Mouse (Mus musculus) midbrain, postnatal 0 days (tissue): Measurements from ENCODE around the gene Pycr2. TPM values are rescaled to one million over a fixed set of nuclear protein-coding genes. Genes with fewer than 3 reads are reported as not detected.

Source experiments
- ATAC-seq: fragments of 200-750 bp; cut with Nextera tagmentation; 2 replicates; pipeline ENCODE4 v1.8.0; 2017; ENCODE audit warnings: moderate number of reproducible peaks, mild to moderate bottlenecking, moderate TSS enrichment, moderate library complexity; ENCODE audit not compliant: low FRiP score
- DNase-seq: peaks from one replicate; pipeline ENCODE4 v3.0.0-alpha.2; 2015; ENCODE audit warnings: low spot score
- H3K27ac ChIP-seq: fragments of 300-500 bp; sonication (generic); 2 replicates; pipeline ENCODE4 v1.5.1; 2014; ENCODE audit warnings: low read depth, mild to moderate bottlenecking, low read length, mixed read lengths
- H3K27me3 ChIP-seq: fragments of 300-500 bp; sonication (generic); 2 replicates; pipeline ENCODE4 v1.6.1; 2014; ENCODE audit warnings: low read length, control low read depth, mixed read lengths; ENCODE audit not compliant: insufficient read depth
- H3K36me3 ChIP-seq: fragments of 300-500 bp; sonication (generic); 2 replicates; pipeline ENCODE4 v1.6.1; 2014; ENCODE audit warnings: low read length, control low read depth, mixed read lengths; ENCODE audit not compliant: insufficient read depth
- H3K4me1 ChIP-seq: fragments of 300-500 bp; sonication (generic); 2 replicates; pipeline ENCODE4 v1.6.1; 2014; ENCODE audit warnings: mild to moderate bottlenecking, control low read depth, antibody characterized with exemption, low read length, mixed read lengths; ENCODE audit not compliant: insufficient read depth
- H3K4me2 ChIP-seq: fragments of 300-500 bp; sonication (generic); 2 replicates; pipeline ENCODE4 v1.6.1; 2014; ENCODE audit warnings: low read depth, mild to moderate bottlenecking, low read length, mixed read lengths; ENCODE audit not compliant: poor library complexity, severe bottlenecking
- H3K4me3 ChIP-seq: fragments of 300-500 bp; sonication (generic); 2 replicates; pipeline ENCODE4 v1.5.1; 2014; ENCODE audit warnings: low read depth, mild to moderate bottlenecking, low read length, moderate library complexity
- H3K9ac ChIP-seq: fragments of 300-500 bp; sonication (generic); replicated peaks from 2 replicates; pipeline ENCODE4 v1.6.1; 2014; ENCODE audit warnings: mild to moderate bottlenecking, low read length, moderate library complexity, mixed read lengths; ENCODE audit not compliant: poor library complexity, severe bottlenecking
- H3K9me3 ChIP-seq: fragments of 300-500 bp; sonication (generic); 2 replicates; pipeline ENCODE4 v1.6.1; 2016; ENCODE audit warnings: low read length, control low read depth
- CTCF ChIP-seq: IDR thresholded peaks from 2 replicates; pipeline ENCODE4 v1.5.1; 2016; ENCODE audit warnings: antibody characterized with exemption, mild to moderate bottlenecking
- WGBS: fragments of 180-500 bp; shearing (Covaris S2); extraction: QIAGEN DNeasy Blood & Tissue Kit; methylation state at CpG from one replicate; pipeline ENCODE4 v1.1.7; 2014; 5-methylcytosine and 5-hydroxymethylcytosine counted together
- polyA plus RNA-seq: library from polyadenylated mRNA; unstranded; fragments of >200 nt; fragmentation: Nextera tagmentation; extraction: Ambion mirVana; gene quantifications from 2 replicates; pipeline ENCODE4 v1.2.1, GENCODE M21; 2015
- total RNA-seq: library from RNA; depleted of rRNA; stranded (reverse); fragments of >200 nt; gene quantifications from 2 replicates; pipeline ENCODE4 v1.2.3, GENCODE M21; 2014

The Pycr2 gene
- total and polyA plus RNA-seq, 2 experiments from 2014 or later = 50.5 to 60.5 TPM

GRCm38 (mm10) chr1:180944553-180944952, 40.5 kb downstream of the Pycr2 start:
- Histone ChIP-seq H3K27me3 (peaks cover 34% of the 10 kb centered on the region), H3K9ac (no peak overlapping the region), H3K4me3 (no peak overlapping the region), H3K36me3 (no peaks in the 10 kb centered on the region), H3K4me2 (no peak overlapping the region), H3K27ac (no peak overlapping the region), H3K9me3 (no peaks in the 10 kb centered on the region), H3K4me1 (peaks cover 3% of the 10 kb centered on the region; the same call in 1 of the 2 replicates)
- DNase-seq (no peak), ATAC-seq (no peak)
- no peak for TF ChIP-seq CTCF
- 81% methylated on average over 4 of the region's 4 CpGs for WGBS

GRCm38 (mm10) chr1:180945001-180945980, 41.2 kb downstream of the Pycr2 start:
- H3K4me1 ChIP-seq = peaks cover 3% of the 10 kb centered on the region; the same call in 1 of the 2 replicates
- WGBS = 33% methylated on average over 20 of the region's 20 CpGs
- no peaks in the 10 kb centered on the region for H3K36me3 ChIP-seq
- H3K9ac ChIP-seq = no peak overlapping the region
- DNase-seq = peak; percentile 57
- H3K4me3 ChIP-seq = no peak overlapping the region
- TF ChIP-seq CTCF = no peak
- H3K27me3 ChIP-seq = peaks cover 34% of the 10 kb centered on the region
- H3K4me2 ChIP-seq = no peak overlapping the region
- H3K9me3 ChIP-seq = no peaks in the 10 kb centered on the region
- no peak for ATAC-seq
- no peak overlapping the region for H3K27ac ChIP-seq

- TF ChIP-seq CTCF = no peak
- Histone ChIP-seq H3K27me3 (peaks cover 28% of the 10 kb centered on the region), H3K4me3 (no peak overlapping the region), H3K4me1 (peaks cover 3% of the 10 kb centered on the region; the same call in 1 of the 2 replicates), H3K36me3 (no peaks in the 10 kb centered on the region), H3K27ac (no peak overlapping the region), H3K4me2 (no peak overlapping the region), H3K9me3 (no peaks in the 10 kb centered on the region), H3K9ac (no peak overlapping the region)
- 83% methylated on average over 6 of the region's 6 CpGs for WGBS
- DNase-seq = no peak
- ATAC-seq = no peak
Observed at GRCm38 (mm10) chr1:180946448-180946847, 42.4 kb downstream of the Pycr2 start.

DNA sequence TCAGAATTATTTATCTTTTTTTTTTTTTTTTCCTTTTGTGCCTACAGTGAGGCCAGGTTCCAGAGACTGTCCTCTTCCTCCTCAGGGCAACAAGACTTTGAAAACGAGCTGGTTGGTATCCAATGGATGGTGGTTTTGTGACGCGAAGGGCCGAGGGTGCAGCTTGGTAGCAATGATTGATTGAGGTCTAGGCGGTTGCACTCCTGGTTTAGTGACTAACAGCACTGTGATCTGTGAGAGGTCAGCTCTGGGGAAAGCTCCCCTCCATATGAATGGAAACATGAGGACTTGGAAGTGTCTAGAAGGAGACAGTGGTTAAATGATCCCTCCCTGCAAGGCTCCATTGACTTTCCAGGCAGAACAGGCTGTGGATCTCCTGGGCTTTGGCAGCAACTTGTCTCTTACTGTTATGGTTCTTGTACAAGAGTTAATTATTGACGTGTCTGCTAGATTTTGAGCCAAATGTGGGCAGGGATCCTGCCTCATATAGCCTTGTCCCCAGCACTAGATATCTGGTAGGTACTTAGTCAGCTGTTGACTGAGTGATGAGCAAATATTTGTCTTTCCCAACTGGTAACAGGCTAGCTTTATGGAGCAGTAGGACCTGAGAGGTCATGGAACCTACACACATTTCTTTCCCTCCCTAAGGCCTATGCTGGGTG, 48.1 kb downstream of the Pycr2 start:
- no peaks in the 10 kb centered on the region for H3K9me3 ChIP-seq
- no peak overlapping the region for H3K9ac ChIP-seq
- no peak for ATAC-seq
- no peaks in the 10 kb centered on the region for H3K36me3 ChIP-seq
- H3K27me3 ChIP-seq = no peaks in the 10 kb centered on the region
- H3K4me2 ChIP-seq = no peak overlapping the region
- no peak overlapping the region for H3K4me3 ChIP-seq
- no peaks in the 10 kb centered on the region for H3K4me1 ChIP-seq
- no peak for DNase-seq
- 87% methylated on average over 6 of the region's 6 CpGs for WGBS
- TF ChIP-seq CTCF = no peak
- H3K27ac ChIP-seq = no peak overlapping the region

GRCm38 (mm10) chr1:180952808-180953207, 48.7 kb downstream of the Pycr2 start:
- ATAC-seq (no peak), DNase-seq (no peak)
- no peak overlapping the region for H3K9ac ChIP-seq
- no peak overlapping the region for H3K4me2 ChIP-seq
- no peaks in the 10 kb centered on the region for H3K4me1 ChIP-seq
- H3K4me3 ChIP-seq = no peak overlapping the region
- no peaks in the 10 kb centered on the region for H3K27me3 ChIP-seq
- H3K9me3 ChIP-seq = no peaks in the 10 kb centered on the region
- WGBS = 95% methylated on average over 5 of the region's 5 CpGs
- H3K27ac ChIP-seq = no peak overlapping the region
- H3K36me3 ChIP-seq = no peaks in the 10 kb centered on the region
- TF ChIP-seq CTCF = no peak

DNA sequence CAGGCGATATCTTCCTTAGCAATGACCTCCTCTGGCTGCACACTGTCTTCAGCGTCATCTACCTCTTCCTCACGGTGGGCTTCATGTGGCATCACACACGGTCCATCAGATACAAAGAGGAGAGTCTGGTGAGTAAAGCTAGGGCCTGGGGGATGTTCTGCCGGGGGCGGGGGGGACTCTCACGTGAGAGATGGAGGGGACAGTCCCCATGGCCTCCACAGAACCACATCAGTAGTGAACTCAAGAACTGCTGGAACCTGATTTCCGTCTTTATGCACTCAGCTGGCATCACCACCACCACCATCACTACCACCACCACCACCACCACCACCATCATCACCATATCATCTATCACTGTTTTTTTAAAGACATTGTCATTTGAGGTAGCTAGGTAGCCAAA, 52.3 kb downstream of the Pycr2 start:
- no peak for DNase-seq

More for the DNA sequence above, 52.3 kb downstream of the Pycr2 start:
- no peak for TF ChIP-seq CTCF
- no peak for ATAC-seq
- Histone ChIP-seq H3K27me3 (no peaks in the 10 kb centered on the region), H3K9me3 (no peaks in the 10 kb centered on the region), H3K27ac (no peak overlapping the region), H3K4me1 (no peaks in the 10 kb centered on the region), H3K36me3 (no peaks in the 10 kb centered on the region), H3K9ac (no peak overlapping the region), H3K4me2 (no peak overlapping the region), H3K4me3 (no peak overlapping the region)
- 94% methylated on average over 8 of the region's 8 CpGs for WGBS
